Mouse (Mus musculus): ENCODE measurements around the gene Eid2b. TPM values are rescaled to one million over a fixed set of nuclear protein-coding genes. Genes with fewer than 3 reads are reported as not detected.

Eid2b gene
- total RNA-seq, 1 experiment from 2014 or later = 1.9 TPM

DNA sequence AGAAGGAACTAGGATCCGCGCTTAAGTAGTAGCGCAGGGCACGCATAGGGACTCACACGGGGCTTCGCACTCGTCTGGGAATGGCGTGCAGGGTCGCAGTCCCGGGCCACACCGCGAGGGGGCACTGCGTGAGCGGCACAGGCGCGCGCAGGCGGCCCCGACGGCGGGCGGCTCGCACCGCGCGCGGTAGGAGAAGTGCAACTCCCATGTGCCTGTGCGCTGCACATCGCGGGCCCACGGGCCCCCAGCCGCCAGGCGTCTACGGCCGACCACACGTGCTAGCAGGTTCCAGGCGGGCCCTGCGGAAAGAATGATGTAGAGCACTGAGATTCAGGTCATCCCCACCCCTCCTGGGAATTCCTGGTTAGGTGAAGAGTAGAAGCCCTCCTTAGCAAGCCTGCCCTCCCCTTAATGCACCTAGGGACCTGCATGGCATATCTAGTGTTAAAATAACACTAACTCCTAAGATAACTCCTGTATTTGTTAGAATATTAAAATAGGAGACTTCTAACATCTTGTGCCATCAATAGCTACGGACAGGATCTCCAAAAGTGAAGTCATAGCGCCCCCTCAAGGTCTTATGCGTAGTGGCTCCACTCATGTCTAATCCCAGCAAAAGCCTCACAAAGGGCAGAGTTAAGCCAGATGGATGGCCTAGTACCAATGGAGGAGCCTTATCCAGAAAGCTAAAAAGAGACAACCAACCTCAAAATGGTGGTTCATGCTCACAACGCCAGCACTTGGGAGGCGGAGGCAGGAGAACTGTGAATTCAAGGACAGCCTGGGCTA, 21.5 kb downstream of the Eid2b start:
- ATAC-seq (replicated peaks; ENCODE audit: low read depth, poor library complexity, severe bottlenecking) = peak; percentile 43

DNA sequence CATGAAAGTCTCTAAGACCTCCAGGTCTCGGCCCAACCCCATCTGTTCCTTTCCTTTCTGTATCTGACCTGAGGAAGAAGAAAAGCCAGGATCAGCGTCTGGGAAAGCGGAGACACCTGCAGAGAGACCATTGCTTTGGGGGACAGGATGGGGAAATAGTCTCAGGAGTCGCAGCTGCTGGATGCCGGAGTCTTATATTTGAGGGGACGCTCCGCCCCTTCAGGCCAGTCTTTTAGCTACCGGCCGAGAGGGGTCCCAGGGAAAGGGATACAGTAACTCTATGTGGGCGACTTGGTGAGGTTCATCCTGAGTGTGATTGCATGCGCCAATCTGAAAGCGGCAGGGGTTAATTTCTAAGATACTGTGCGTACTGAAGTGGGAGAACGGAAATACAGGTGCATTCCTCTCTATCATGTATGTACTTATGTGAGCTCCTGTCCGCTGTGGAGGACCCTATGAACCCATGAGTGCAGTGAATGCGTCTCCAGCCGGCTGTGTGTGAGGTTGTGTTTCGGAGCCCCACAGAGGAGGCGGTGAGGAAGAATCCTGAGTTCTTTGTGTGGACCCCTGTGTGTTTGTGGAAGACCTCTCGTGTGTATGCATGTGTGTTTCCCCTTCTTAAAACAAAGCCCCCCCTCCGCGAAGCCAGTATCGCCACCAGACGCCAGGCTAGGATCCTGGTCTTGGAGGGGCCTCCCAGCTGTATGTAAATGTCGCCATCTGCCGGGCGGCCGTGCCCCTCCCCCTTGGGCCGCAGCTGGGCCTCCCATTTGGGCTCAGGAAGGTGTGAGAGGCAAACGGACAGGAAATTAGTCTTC, 24.3 kb downstream of the Eid2b start, which contains the start of gene Dll3:
Gene Dll3, minus strand, starts transcription at position 623 of the 818 bp plus-strand sequence.
- ATAC-seq (replicated peaks; ENCODE audit: low read depth, poor library complexity, severe bottlenecking) = peak; percentile 44

DNA sequence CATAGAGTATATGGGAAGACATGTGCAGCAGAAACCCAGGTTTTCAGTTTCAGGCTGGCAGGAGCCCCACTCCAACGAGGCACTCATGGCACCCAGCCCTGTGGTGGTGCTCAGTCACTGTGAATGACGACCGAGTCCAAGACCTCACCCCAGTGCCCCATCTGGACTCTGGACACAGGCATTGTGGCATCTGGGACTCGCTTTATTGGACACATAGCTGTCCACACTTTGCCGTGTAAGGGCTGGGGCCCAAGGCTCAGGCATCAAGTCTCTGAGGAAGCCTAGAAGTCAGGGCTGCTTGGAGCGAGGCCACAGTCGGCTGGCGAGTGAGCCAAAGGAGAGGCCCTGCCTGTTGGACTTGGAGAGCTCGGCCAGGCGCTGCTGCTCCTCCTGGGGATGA, 28.1 kb downstream of the Eid2b start:
- ATAC-seq (replicated peaks; ENCODE audit: low read depth, poor library complexity, severe bottlenecking) = no peak

DNA sequence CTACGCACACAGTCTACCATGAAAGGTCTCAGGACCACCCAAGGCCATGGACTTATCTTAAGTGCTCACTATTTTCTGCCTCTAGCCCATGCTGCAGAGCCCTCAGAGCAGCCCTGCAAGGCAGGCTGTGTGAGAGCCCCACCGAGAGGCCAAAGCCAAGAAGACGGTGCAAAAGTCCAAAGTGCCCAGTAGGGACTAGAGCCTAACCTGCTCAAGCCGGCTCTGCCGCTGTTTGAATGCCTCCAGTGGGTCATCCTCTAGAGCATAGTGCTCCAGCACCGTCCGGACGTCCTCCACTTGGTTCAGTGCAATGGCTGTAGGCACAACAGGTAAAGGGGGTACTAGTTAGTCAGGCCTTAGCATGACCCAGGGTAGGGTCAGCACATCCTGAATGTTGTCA, 28.7 kb downstream of the Eid2b start:
- no peak for ATAC-seq (replicated peaks; ENCODE audit: low read depth, poor library complexity, severe bottlenecking)

DNA sequence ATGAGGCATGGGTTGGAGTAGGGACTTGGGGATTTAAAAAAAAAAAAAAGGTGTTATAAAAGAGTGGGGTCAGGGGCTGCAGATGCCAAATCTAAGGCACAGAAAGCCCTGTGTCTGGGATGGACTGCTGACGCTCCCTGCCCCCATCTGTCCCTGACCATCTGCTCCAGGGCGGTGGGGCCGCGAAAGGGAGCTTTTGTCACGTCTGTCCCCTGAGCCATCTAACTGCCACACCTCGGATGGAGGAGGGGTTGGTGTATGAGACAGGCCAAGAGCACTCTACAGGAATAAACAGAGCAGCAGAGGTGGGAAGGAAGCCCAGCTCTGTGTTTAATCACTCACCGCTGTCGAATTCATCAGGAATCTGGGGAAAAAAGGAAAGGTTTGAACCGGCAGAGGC, 32.2 kb downstream of the Eid2b start:
- no peak for ATAC-seq (replicated peaks; ENCODE audit: low read depth, poor library complexity, severe bottlenecking)

DNA sequence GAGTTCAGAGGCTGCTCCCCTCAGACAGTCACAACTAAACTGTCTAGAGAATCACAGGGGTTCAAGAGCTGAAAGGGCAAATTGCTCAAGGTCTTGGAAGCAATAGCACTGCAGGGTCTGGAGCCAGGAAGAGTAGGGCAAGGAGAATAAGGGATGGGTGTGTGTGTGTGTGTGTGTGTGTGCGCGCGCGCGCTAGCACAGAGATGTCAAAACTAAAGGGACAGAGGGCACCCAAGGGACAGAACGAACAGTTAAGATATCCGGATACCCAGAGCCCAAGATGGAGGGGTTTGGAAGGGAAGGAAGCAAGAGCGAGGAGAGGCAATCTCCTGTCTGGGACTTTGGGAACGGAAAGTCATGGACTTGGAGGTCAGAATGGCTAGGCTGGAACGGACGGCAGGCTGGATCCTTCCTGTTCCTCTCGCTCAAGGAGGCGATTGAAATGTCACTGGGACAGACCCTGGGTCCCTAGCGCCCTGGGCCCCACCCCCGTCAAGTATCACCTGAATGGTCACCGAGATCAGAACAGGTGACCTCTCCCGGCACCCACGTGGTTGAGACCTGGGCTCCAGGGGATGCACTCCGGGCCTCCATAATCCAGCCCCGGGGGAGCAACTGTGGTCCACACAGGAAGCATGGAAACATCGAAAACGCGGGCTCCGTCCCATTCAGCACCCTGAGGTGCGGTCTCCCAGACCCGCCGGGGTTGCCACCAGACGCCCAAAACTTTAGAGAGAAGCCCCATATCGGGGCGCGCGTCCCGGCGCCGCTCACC, 33.8 kb downstream of the Eid2b start:
- ATAC-seq (replicated peaks; ENCODE audit: low read depth, poor library complexity, severe bottlenecking) = 0 out of 2 replicates have a peak, but pooled peaks have one; percentile 2

DNA sequence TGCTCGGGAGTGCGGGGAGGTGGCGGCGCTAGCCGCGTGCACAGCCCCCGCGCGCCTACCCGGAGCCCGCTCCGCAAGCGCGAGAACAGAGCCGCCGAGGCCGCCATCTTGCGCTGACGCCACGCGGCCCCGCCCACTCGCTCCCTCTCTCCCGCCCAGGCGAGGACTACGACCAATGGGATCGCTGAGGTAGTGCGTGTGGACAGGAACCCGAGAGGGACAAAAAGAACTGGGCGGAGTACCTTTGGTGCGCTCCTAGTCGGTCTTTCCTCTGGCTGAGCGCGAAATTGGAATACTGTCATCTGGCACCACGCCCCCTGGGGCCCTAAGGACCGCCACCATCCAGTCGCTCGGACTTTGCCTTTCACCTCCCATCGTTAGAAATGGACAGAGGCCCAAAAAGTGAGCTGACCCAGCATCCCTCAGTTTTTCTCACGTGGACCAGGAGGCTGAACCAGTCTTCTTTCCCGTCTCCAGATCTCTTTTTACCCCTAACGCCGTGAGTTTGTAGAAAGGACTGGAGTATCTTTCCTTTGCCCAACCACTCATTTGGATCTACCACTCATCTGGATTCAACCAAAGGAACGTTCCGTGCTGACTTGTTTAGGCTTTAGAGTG, 34.5 kb downstream of the Eid2b start, which contains the start of gene Timm50:
Gene Timm50, minus strand, starts transcription at position 147 of the 618 bp plus-strand sequence.
- ATAC-seq (replicated peaks; ENCODE audit: low read depth, poor library complexity, severe bottlenecking) = peak; percentile 100

DNA sequence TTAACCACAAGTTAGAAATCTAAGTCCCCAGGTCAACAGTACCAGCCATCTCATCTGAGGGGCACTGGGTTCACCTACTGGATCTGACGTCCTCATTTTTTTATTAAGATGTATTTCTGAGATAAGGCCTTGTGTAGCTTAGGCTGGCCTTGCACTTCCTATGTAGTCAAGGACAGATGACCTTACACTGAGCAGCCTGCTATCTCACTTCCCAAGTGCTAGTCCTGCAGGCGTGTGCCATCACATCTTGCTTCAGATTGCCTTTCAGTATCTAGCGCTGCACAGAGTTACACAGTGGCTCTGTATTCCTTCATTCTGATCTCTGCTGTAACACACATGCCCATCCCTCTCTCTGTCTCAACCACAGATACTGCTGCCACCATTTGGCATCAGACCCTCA, 40.5 kb downstream of the Eid2b start:
- ATAC-seq (replicated peaks; ENCODE audit: low read depth, poor library complexity, severe bottlenecking) = no peak

DNA sequence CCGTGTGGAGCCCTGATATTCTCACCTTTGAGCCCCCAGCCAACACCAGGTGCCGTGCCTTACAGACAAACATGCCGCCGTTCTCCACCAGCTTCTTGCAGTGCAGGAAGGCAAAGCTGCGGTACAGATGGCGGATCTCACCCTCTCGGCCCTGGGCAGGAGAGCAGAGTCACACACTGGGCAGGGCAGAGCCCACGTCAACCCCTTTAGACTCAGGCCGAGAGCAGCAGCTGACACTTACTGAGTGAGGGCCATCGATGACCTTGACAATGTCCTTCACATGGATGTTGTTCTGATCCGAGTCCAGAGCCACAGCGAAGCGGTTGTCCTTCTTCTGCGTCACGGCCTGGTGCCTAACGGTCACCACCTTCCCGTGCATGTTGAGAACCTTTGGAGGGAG, 41.2 kb downstream of the Eid2b start:
- ATAC-seq (replicated peaks; ENCODE audit: low read depth, poor library complexity, severe bottlenecking) = no peak

DNA sequence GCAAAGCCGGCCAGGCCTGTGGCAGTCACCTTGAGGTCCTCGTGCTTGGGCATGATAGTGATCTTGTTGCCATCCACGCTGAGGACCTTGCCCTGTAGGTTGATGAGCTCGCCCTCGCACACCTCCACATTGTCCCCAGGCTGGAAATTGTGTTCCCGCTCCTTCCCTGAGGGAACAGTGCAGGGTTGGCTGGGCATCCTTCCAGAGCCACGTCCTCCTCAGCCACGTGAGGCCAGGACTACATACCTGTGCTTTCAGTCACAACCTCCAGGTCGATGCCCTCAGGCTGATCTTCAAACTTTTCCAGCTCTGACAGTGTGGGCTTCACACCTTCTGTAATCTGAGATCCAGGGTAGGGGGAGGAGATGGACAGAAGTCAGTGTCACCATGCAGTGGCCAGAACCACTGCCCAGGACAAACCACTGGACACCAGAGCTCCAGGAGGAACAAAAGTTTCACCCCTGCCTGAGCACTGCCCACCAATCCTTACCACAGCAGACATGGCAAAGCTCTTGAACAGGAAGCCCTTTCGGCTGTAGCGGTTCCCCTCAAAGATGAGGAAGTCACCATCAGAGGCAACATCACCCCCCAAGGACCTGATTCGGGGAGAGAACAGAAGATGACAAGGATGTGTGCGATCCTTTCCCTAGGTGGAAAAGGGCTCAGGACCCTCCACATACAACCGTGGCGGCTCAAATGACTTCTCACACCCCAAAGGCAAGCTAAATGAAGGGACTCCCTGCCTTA, 44.6 kb downstream of the Eid2b start:
- peak; percentile 92 for ATAC-seq (replicated peaks; ENCODE audit: low read depth, poor library complexity, severe bottlenecking)

DNA sequence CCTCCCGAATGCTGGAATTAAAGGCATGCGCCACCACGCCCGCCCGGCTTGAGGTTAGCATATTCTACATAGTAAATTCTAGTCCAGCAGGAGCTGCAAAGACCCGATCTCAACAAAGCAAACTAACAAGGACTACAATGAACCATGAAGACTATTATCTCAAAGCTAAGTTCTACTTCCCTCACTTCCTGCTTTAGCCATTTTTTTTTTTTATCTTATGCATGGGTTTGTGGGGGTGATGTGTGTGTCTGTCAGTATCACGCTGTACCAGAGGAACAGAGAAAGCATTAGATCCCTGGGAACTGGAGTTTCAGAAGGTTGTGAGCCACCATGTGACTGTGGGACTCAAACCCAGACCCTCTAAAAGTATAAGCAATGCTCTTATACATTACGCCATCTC, 47.8 kb downstream of the Eid2b start:
- ATAC-seq (replicated peaks; ENCODE audit: low read depth, poor library complexity, severe bottlenecking) = no peak

DNA sequence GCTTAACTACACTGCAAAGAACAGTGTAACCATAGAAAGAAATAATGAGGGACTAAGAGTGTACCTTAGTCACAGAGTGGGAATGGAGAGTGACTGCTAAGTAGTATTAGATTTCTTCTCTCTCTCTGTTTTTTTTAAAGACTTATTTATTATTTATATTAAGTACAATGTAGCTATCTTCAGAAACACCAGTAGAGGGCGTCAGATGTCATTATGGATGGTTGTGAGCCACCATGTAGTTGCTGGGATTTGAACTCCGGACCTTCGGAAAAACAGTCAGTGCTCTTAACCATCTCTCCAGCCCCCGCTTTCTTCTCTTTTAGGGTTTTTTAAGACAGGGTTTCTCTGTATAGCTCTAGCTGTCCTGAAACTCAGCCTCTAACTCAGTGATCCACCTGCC, 48.9 kb downstream of the Eid2b start:
- ATAC-seq (replicated peaks; ENCODE audit: low read depth, poor library complexity, severe bottlenecking) = no peak

DNA sequence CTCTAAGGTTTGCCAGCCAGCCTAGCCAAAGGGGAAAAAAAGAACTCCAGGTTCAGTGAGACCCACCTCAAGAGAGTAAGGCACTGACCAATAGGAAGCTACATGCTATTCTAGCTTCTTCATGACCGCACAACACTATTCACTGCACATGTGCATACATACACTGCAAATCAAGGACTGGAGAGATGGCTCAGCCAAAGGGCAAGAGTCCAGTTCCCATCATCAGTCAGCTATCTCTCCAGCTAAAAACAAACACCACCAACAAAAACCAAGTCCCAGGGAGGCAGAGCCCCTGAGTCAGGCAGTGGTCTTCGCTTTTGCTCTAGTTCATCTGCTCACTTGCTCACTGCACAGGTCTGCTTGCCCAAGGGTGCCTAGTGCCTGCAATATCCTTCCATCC, 50.7 kb downstream of the Eid2b start:
- ATAC-seq (replicated peaks; ENCODE audit: low read depth, poor library complexity, severe bottlenecking) = no peak

Other genes starting within 250 kb of the Eid2b start
- gene Psmc4, start 227.6 kb upstream of the Eid2b start, total RNA-seq (2017) = 144 and 150 TPM in 2 replicates
- not detected in 2 replicates for gene Fcgbp, start 206.5 kb upstream of the Eid2b start, total RNA-seq (2017)
- not detected in 2 replicates for gene 9530053A07Rik, start 148.3 kb upstream of the Eid2b start, total RNA-seq (2017)
- 193 and 260 TPM in 2 replicates for gene Fbl, start 108.0 kb upstream of the Eid2b start, total RNA-seq (2017)
- 2.4 and 3.3 TPM in 2 replicates for gene Dyrk1b, start 98.3 kb upstream of the Eid2b start, total RNA-seq (2017)
- 0.87 and 2.7 TPM in 2 replicates for gene Eid2, start 9.9 kb upstream of the Eid2b start, total RNA-seq (2017)
- gene Selenov, start 13.4 kb downstream of the Eid2b start, total RNA-seq (2017) = not detected in 2 replicates
- not detected in 2 replicates for gene Dll3, start 24.5 kb downstream of the Eid2b start, total RNA-seq (2017)
- 49.6 and 63.8 TPM in 2 replicates for gene Timm50, start 34.3 kb downstream of the Eid2b start, total RNA-seq (2017)
- gene Supt5, start 61.0 kb downstream of the Eid2b start, total RNA-seq (2017) = 63.4 and 68.1 TPM in 2 replicates
- gene Rps16, start 72.9 kb downstream of the Eid2b start, total RNA-seq (2017) = 960 and 1,032 TPM in 2 replicates
- gene Plekhg2, start 94.9 kb downstream of the Eid2b start, total RNA-seq (2017) = 2.1 and 3.9 TPM in 2 replicates
- gene Zfp36, start 102.5 kb downstream of the Eid2b start, total RNA-seq (2017) = 82.7 and 90.0 TPM in 2 replicates
- 16.6 and 21.3 TPM in 2 replicates for gene Med29, start 115.0 kb downstream of the Eid2b start, total RNA-seq (2017)
- 149 and 190 TPM in 2 replicates for gene Paf1, start 115.2 kb downstream of the Eid2b start, total RNA-seq (2017)
- gene Gmfg, start 159.7 kb downstream of the Eid2b start, total RNA-seq (2017) = 583 and 663 TPM in 2 replicates
- gene Lrfn1, start 174.2 kb downstream of the Eid2b start, total RNA-seq (2017) = 2.1 and 2.9 TPM in 2 replicates
- gene Ifnl2, start 232.7 kb downstream of the Eid2b start, total RNA-seq (2017) = not detected in 2 replicates
- gene Ifnl3, start 245.1 kb downstream of the Eid2b start, total RNA-seq (2017) = not detected in 2 replicates